Mouse (Mus musculus) kidney, postnatal 0 days (tissue): ENCODE results near the gene Ssc5d. TPM values are rescaled to one million over a fixed set of nuclear protein-coding genes. Genes with fewer than 3 reads are reported as not detected.
A peak's percentile ranks its signal among the peaks of the same experiment; 100 is the strongest.

Experiments
- ATAC-seq: fragments of 200-750 bp; cut with Nextera tagmentation; replicated peaks from 2 replicates; pipeline ENCODE4 v1.8.0; 2017; ENCODE audit warnings: low read depth, moderate number of reproducible peaks, moderate TSS enrichment, moderate library complexity; ENCODE audit not compliant: low FRiP score
- DNase-seq: peaks from one replicate; pipeline ENCODE4 v3.0.0-alpha.2; 2016; ENCODE audit warnings: low spot score
- H3K27ac ChIP-seq: fragments of 300-500 bp; sonication (generic); 2 replicates; pipeline ENCODE4 v1.5.1; 2014; ENCODE audit warnings: mild to moderate bottlenecking
- H3K27me3 ChIP-seq: fragments of 300-500 bp; sonication (generic); 2 replicates; pipeline ENCODE4 v1.6.1; 2014; ENCODE audit warnings: low read length, mixed read lengths; ENCODE audit not compliant: insufficient read depth
- H3K36me3 ChIP-seq: fragments of 300-500 bp; sonication (generic); 2 replicates; pipeline ENCODE4 v1.6.1; 2014; ENCODE audit warnings: low read length, mixed read lengths; ENCODE audit not compliant: insufficient read depth
- H3K4me1 ChIP-seq: fragments of 300-500 bp; sonication (generic); replicated peaks from 2 replicates; pipeline ENCODE4 v1.6.1; 2014; ENCODE audit warnings: antibody characterized with exemption, low read length, mixed read lengths; ENCODE audit not compliant: insufficient read depth
- H3K4me2 ChIP-seq: fragments of 300-500 bp; sonication (generic); 2 replicates; pipeline ENCODE4 v1.6.1; 2014; ENCODE audit warnings: mild to moderate bottlenecking, low read length, moderate library complexity, mixed read lengths
- H3K4me3 ChIP-seq: fragments of 300-500 bp; sonication (generic); replicated peaks from 2 replicates; pipeline ENCODE4 v1.5.1; 2014; ENCODE audit warnings: low read depth, low read length
- H3K9ac ChIP-seq: fragments of 300-500 bp; sonication (generic); 2 replicates; pipeline ENCODE4 v1.6.1; 2014; ENCODE audit warnings: low read depth, low read length
- H3K9me3 ChIP-seq: fragments of 300-500 bp; sonication (generic); replicated peaks from 2 replicates; pipeline ENCODE4 v1.6.1; 2016; ENCODE audit warnings: low read length, inconsistent platforms, mixed read lengths
- CTCF ChIP-seq: IDR thresholded peaks from 2 replicates; pipeline ENCODE4 v1.5.1; 2016; ENCODE audit warnings: antibody characterized with exemption, low read depth, mild to moderate bottlenecking, moderate library complexity
- WGBS: fragments of 180-500 bp; shearing (Covaris S2); extraction: QIAGEN DNeasy Blood & Tissue Kit; methylation state at CpG from one replicate; pipeline ENCODE4 v1.1.7; 2014; 5-methylcytosine and 5-hydroxymethylcytosine counted together
- polyA plus RNA-seq: library from polyadenylated mRNA; unstranded; fragments of >200 nt; fragmentation: Nextera tagmentation; extraction: Ambion mirVana; gene quantifications from 2 replicates; pipeline ENCODE4 v1.2.1, GENCODE M21; 2015

Ssc5d gene
- polyA plus RNA-seq, 1 experiment from 2014 or later = 1.1 TPM

DNA sequence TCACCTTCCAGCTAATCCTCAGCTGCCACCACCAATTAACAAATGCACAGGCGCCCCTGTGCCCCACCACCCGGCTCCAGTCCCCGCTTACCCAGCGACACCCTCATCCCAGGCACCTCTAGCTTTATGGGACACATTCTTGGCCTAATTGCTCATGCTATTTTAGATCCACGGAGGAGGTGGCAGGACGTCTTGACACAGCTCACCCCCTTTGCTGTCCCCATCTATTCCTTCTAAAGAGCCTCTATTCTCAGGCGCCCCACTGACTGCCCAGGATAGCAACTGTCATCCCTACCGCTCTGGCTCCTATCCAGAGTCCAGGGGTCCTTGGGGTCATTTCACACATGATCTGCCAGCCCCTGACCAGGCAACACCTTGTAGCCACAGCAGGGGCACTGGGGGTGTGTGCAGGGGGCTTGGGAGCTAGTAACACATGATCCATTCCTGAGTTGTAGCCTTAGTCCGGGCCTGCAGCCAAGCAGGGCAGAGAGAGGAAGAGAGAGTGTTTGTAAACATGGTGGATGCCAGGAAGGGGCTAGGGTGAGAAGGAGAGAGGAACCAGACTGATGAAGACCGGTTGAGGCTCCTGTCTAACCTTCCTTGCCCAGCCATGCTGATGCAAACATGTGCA, 28.3 kb downstream of the Ssc5d start:
- Histone ChIP-seq H3K36me3 (no peaks in the 10 kb centered on the region), H3K27me3 (no peaks in the 10 kb centered on the region)
- 18% methylated on average over 10 of the region's 10 CpGs for WGBS

DNA sequence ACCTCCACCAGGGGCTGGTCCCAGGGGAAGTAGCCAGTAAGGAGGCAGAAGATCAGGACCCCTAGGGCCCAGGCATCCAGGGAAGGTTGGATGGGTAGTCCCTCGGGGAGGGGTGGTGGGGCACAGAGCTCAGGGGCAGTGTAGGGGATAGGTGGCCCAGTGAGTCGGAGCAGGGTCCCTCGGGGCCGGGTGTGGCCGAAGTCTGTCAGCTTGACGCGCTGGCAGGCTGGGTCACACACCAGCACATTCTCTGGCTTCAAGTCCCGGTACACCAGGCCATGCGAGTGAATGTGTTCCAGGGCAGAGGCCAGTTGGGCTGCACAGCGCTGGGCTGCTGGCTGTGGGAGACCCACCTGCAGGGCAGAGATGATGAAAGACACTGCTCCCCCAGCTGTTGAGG, 31.8 kb downstream of the Ssc5d start:
- ATAC-seq (no peak), DNase-seq (no peak)
- Histone ChIP-seq H3K9ac (0 out of 2 replicates have a peak overlapping the region, but pooled peaks have one; percentile 14), H3K36me3 (no peaks in the 10 kb centered on the region), H3K4me3 (no peak overlapping the region), H3K9me3 (no peaks in the 10 kb centered on the region), H3K4me2 (no peak overlapping the region), H3K27ac (no peak overlapping the region), H3K4me1 (no peaks in the 10 kb centered on the region), H3K27me3 (no peaks in the 10 kb centered on the region)
- no peak for TF ChIP-seq CTCF
- 78% methylated on average over 10 of the region's 10 CpGs for WGBS

More for the DNA sequence above, 28.3 kb downstream of the Ssc5d start:
- no peak for TF ChIP-seq CTCF
- Histone ChIP-seq H3K27ac (no peak overlapping the region), H3K4me3 (no peak overlapping the region), H3K9me3 (no peaks in the 10 kb centered on the region), H3K4me1 (no peaks in the 10 kb centered on the region), H3K9ac (no peak overlapping the region), H3K4me2 (no peak overlapping the region)
- DNase-seq = no peak
- ATAC-seq = no peak; the same call in 1 of the 2 replicates

DNA sequence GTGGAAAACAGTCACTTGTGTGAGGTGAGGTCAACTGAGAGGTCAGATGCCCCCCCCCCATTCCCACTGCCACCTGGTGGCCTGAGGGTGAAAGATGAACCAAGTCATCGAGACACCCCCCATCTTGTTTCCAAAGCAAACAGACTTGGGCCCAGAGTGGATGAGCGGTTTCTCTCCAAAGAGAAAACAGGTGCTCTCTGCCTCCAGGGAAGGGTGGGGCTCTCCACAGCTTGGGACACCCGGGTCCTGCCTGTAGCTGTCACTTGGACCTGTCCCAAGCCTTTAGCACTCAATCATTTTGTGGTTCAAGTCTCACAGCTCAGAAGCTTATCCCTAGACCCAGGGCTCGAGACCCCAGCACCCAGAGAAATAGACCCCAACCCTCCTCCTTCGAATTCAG, 37.9 kb downstream of the Ssc5d start:
- DNase-seq (no peak), ATAC-seq (no peak)
- WGBS = 64% methylated on average over 5 of the region's 5 CpGs

GRCm38 (mm10) chr7:4964272-4964671, 38.7 kb downstream of the Ssc5d start, which contains the start of gene Sbk2:
Gene Sbk2, minus strand, starts transcription at chr7:4964406.
- ATAC-seq (peak; percentile 89), DNase-seq (peak; percentile 85)
- no peaks in the 10 kb centered on the region for H3K36me3 ChIP-seq
- H3K9ac ChIP-seq = no peak within 1 kb of the TSS
- peak; percentile 75 for TF ChIP-seq CTCF
- no peaks in the 10 kb centered on the region for H3K27me3 ChIP-seq
- whole genome bisulfite sequencing = 3% methylated on average over 10 of the region's 10 CpGs
- no peaks in the 10 kb centered on the region for H3K4me1 ChIP-seq
- H3K27ac ChIP-seq = no peak within 1 kb of the TSS
- H3K4me3 ChIP-seq = no peak within 1 kb of the TSS
- no peaks in the 10 kb centered on the region for H3K9me3 ChIP-seq
- peak within 1 kb of the TSS; percentile 36 for H3K4me2 ChIP-seq

More for the DNA sequence above, 37.9 kb downstream of the Ssc5d start:
- Histone ChIP-seq H3K9me3 (no peaks in the 10 kb centered on the region), H3K4me3 (no peak overlapping the region), H3K27me3 (no peaks in the 10 kb centered on the region), H3K4me2 (no peak overlapping the region), H3K36me3 (no peaks in the 10 kb centered on the region), H3K27ac (no peak overlapping the region), H3K9ac (no peak overlapping the region), H3K4me1 (no peaks in the 10 kb centered on the region)
- peak; percentile 14; the same call in 1 of the 2 replicates for TF ChIP-seq CTCF

DNA sequence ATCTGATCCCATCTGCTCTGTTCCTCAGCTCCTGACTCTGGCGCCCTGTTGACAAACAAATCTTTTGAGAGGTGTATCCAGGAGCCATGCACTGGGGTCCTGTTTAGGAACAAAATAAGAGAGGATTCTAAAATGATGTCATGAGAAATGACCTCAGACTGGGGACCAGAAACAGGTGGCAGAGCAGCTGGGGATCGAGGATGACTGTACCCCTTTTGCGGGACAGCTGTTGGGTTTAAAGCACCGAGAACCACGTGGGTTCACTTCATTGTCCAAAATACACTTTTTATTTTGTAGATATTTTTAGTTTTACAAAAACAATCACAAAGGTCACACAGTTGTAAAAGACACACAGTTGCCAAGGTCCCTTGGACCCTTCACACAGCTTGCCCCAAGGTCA, 39.4 kb downstream of the Ssc5d start:
- 86% methylated on average over 5 of the region's 5 CpGs for WGBS

DNA sequence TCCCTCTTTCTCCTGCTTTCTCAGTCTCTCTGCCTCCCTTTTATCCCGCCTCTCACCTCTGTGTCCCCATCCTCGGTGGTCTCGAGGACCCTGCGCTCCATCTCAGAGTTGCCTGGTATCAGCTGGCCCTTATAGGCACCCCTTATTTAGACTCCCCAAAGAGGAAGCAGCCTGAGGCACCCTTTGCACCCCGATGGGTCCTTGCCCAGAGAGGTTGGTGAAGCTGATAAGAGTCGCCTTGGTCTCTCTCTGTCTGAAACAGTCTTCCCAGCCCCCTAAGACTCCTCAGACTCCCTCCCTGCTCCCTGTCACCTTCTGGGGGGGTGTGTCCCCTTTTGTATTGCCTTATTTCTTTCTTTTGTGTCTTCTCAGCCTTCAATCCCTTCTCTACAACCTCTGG, 45.5 kb downstream of the Ssc5d start, which contains the start of gene Sbk3:
TSS of gene Sbk3 (minus strand) at position 101 of the 400 bp plus-strand sequence.
- H3K4me2 ChIP-seq = no peak within 1 kb of the TSS
- no peak within 1 kb of the TSS for H3K4me3 ChIP-seq
- no peaks in the 10 kb centered on the region for H3K36me3 ChIP-seq
- no peak within 1 kb of the TSS for H3K27ac ChIP-seq
- no peak for DNase-seq
- no peaks in the 10 kb centered on the region for H3K27me3 ChIP-seq
- TF ChIP-seq CTCF = no peak
- 41% methylated on average over 6 of the region's 6 CpGs for WGBS
- no peak for ATAC-seq
- H3K4me1 ChIP-seq = 0 out of 2 replicates have a peak, but pooled peaks cover 3% of the 10 kb centered on the region
- H3K9ac ChIP-seq = no peak within 1 kb of the TSS
- H3K9me3 ChIP-seq = no peaks in the 10 kb centered on the region

More for the DNA sequence above, 39.4 kb downstream of the Ssc5d start:
- H3K9ac ChIP-seq = no peak overlapping the region
- H3K4me2 ChIP-seq = no peak overlapping the region
- no peaks in the 10 kb centered on the region for H3K4me1 ChIP-seq
- H3K27ac ChIP-seq = no peak overlapping the region
- H3K9me3 ChIP-seq = no peaks in the 10 kb centered on the region
- H3K36me3 ChIP-seq = no peaks in the 10 kb centered on the region
- DNase-seq (no peak), ATAC-seq (no peak)
- H3K4me3 ChIP-seq = no peak overlapping the region
- H3K27me3 ChIP-seq = no peaks in the 10 kb centered on the region
- TF ChIP-seq CTCF = no peak

DNA sequence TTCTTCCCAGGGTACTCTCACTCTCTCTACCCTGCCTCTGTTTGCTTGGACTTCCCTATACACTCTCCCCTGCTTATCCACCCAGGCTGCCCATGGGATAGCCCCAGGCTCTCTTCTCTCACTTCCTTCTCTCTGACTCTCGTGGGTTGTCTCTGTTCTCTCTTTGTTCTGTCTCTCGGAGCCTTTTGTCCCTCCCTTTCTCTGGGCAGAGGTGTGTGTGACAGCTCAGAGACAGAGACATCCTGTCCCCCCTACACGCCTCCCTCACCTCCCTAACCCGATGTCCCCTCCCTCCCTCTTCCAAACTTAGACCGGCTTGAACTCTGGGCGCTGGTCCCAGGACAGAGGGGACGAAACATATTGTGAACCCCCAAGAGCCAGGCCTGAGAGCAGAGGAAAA, 46.1 kb downstream of the Ssc5d start:
- H3K4me3 ChIP-seq = no peak overlapping the region
- no peak overlapping the region for H3K27ac ChIP-seq
- no peaks in the 10 kb centered on the region for H3K36me3 ChIP-seq
- no peak for ATAC-seq
- no peaks in the 10 kb centered on the region for H3K27me3 ChIP-seq
- H3K4me2 ChIP-seq = no peak overlapping the region
- DNase-seq = peak; percentile 2
- TF ChIP-seq CTCF = no peak
- no peaks in the 10 kb centered on the region for H3K9me3 ChIP-seq
- 25% methylated on average over 7 of the region's 7 CpGs for WGBS
- H3K9ac ChIP-seq = no peak overlapping the region
- H3K4me1 ChIP-seq = 0 out of 2 replicates have a peak, but pooled peaks cover 3% of the 10 kb centered on the region
